Mouse (Mus musculus) MEL (cell line): ENCODE data around the gene Cep131. TPM values are rescaled to one million over a fixed set of nuclear protein-coding genes. Genes with fewer than 3 reads are reported as not detected.
A peak's percentile ranks its signal among the peaks of the same experiment; 100 is the strongest.

Experiments used
- DNase-seq: peaks from one replicate; pipeline ENCODE4 v3.0.0; 2011; ENCODE audit warnings: low read depth, low spot score
- H3K27ac ChIP-seq: 2 replicates; pipeline ENCODE4 v1.5.1; 2012; ENCODE audit warnings: low read depth, mild to moderate bottlenecking, control low read depth, low read length, moderate library complexity; ENCODE audit not compliant: control insufficient read depth
- H3K27me3 ChIP-seq, 2 experiments: fragments of 150-350 bp in 1 of 2; sonication (generic) in 1 of 2; 2 replicates each; pipeline ENCODE4 v1.6.1; 2012; ENCODE audit warnings: low read length in 2 of 2, mild to moderate bottlenecking in 2 of 2, improper control_type of control experiment in 1 of 2, moderate library complexity in 1 of 2; ENCODE audit not compliant: insufficient read depth in 2 of 2, control insufficient read depth in 1 of 2
- H3K36me3 ChIP-seq, 2 experiments: 2 replicates each; pipeline ENCODE4 v1.6.1; 2012 to 2014; ENCODE audit warnings: low read length in 2 of 2, improper control_type of control experiment in 1 of 2, inconsistent platforms in 1 of 2, mild to moderate bottlenecking in 1 of 2; ENCODE audit not compliant: insufficient read depth in 2 of 2, control insufficient read depth in 1 of 2
- H3K4me1 ChIP-seq, 2 experiments: fragments of 150-350 bp in 1 of 2; sonication (generic) in 1 of 2; 2 replicates each; pipeline ENCODE4 v1.6.1; 2012; ENCODE audit warnings: low read length in 2 of 2, improper control_type of control experiment in 1 of 2, mild to moderate bottlenecking in 1 of 2; ENCODE audit not compliant: insufficient read depth in 2 of 2, control insufficient read depth in 1 of 2
- H3K4me3 ChIP-seq, 2 experiments: fragments of 150-350 bp in 1 of 2; sonication (generic) in 1 of 2; 2 replicates each; pipeline ENCODE4 v1.5.1; 2012; ENCODE audit warnings: low read depth in 2 of 2, low read length in 2 of 2, mild to moderate bottlenecking in 2 of 2, moderate library complexity in 2 of 2, control low read depth in 1 of 2, improper control_type of control experiment in 1 of 2; ENCODE audit not compliant: control insufficient read depth in 1 of 2, insufficient read depth in 1 of 2
- H3K79me2 ChIP-seq: 2 replicates; pipeline ENCODE4 v1.6.1; 2012; ENCODE audit warnings: mild to moderate bottlenecking, low read length, moderate library complexity; ENCODE audit not compliant: control insufficient read depth, poor library complexity, insufficient read depth
- H3K9ac ChIP-seq: 2 replicates; pipeline ENCODE4 v1.6.1; 2012; ENCODE audit warnings: low read depth, mild to moderate bottlenecking, control low read depth, low read length, moderate library complexity; ENCODE audit not compliant: control insufficient read depth, poor library complexity, severe bottlenecking
- H3K9me3 ChIP-seq: fragments of 150-350 bp; sonication (generic); replicated peaks from 2 replicates; pipeline ENCODE4 v1.6.1; 2012; ENCODE audit warnings: mild to moderate bottlenecking, low read length, improper control_type of control experiment, moderate library complexity; ENCODE audit not compliant: insufficient read depth
- BHLHE40 ChIP-seq: IDR thresholded peaks from 2 replicates; pipeline ENCODE4 v1.6.1; 2012; ENCODE audit warnings: low read depth, mild to moderate bottlenecking, inconsistent platforms, low read length, improper control_type of control experiment, borderline replicate concordance
- CHD1 ChIP-seq: IDR thresholded peaks from 2 replicates; pipeline ENCODE4 v1.6.1; 2012; ENCODE audit warnings: low read depth, mild to moderate bottlenecking, inconsistent platforms, low read length, improper control_type of control experiment
- CTCF ChIP-seq, 3 experiments: IDR thresholded peaks in 2 of 3; conservative IDR thresholded peaks in 1 of 3; 2 replicates each; pipeline ENCODE4 v1.5.1; 2011 to 2012; ENCODE audit warnings: low read length in 3 of 3, low read depth in 2 of 3, mild to moderate bottlenecking in 2 of 3, improper control_type of control experiment in 1 of 3, inconsistent platforms in 1 of 3, mixed read lengths in 1 of 3, moderate library complexity in 1 of 3; ENCODE audit not compliant: control insufficient read depth in 1 of 3, insufficient read depth in 1 of 3, poor library complexity in 1 of 3, severe bottlenecking in 1 of 3
- E2F4 ChIP-seq: IDR thresholded peaks from 2 replicates; pipeline ENCODE4 v1.6.1; 2011; ENCODE audit warnings: low read depth, low read length, improper control_type of control experiment, borderline replicate concordance
- ELF1 ChIP-seq: IDR thresholded peaks from 2 replicates; pipeline ENCODE4 v1.6.1; 2014; ENCODE audit warnings: low read depth, mild to moderate bottlenecking, inconsistent platforms, low read length, improper control_type of control experiment, moderate library complexity
- EP300 ChIP-seq, 2 experiments: IDR thresholded peaks; 2 replicates each; pipeline ENCODE4 v1.6.1; 2011; ENCODE audit warnings: improper control_type of control experiment in 2 of 2, low read length in 2 of 2, low read depth in 1 of 2, mild to moderate bottlenecking in 1 of 2
- ETS1 ChIP-seq: IDR thresholded peaks from 2 replicates; pipeline ENCODE4 v1.6.1; 2012; ENCODE audit warnings: low read depth, mild to moderate bottlenecking, inconsistent platforms, low read length, improper control_type of control experiment, moderate library complexity
- GABPA ChIP-seq: IDR thresholded peaks from 2 replicates; pipeline ENCODE4 v1.6.1; 2012; ENCODE audit warnings: low read depth, mild to moderate bottlenecking, inconsistent platforms, low read length, improper control_type of control experiment, moderate library complexity
- GATA1 ChIP-seq: IDR thresholded peaks from 2 replicates; pipeline ENCODE4 v1.6.1; 2011; ENCODE audit warnings: low read depth, low read length, improper control_type of control experiment
- HCFC1 ChIP-seq: IDR thresholded peaks from 2 replicates; pipeline ENCODE4 v1.6.1; 2012; ENCODE audit warnings: low read depth, mild to moderate bottlenecking, inconsistent platforms, low read length, improper control_type of control experiment, moderate library complexity
- JUND ChIP-seq: IDR thresholded peaks from 2 replicates; pipeline ENCODE4 v1.6.1; 2011; ENCODE audit warnings: low read depth, mild to moderate bottlenecking, improper control_type of control experiment, low read length
- KAT2A ChIP-seq: conservative IDR thresholded peaks from 2 replicates; pipeline ENCODE4 v1.6.1; 2012; ENCODE audit warnings: low read depth, low read length, improper control_type of control experiment, inconsistent platforms
- MAX ChIP-seq: IDR thresholded peaks from 2 replicates; pipeline ENCODE4 v1.6.1; 2011; ENCODE audit warnings: low read length, improper control_type of control experiment
- MAZ ChIP-seq: IDR thresholded peaks from 2 replicates; pipeline ENCODE4 v1.6.1; 2012; ENCODE audit warnings: low read depth, mild to moderate bottlenecking, inconsistent platforms, low read length, improper control_type of control experiment
- MEF2A ChIP-seq: IDR thresholded peaks from 2 replicates; pipeline ENCODE4 v1.6.1; 2014; ENCODE audit warnings: low read depth, mild to moderate bottlenecking, inconsistent platforms, low read length, improper control_type of control experiment; ENCODE audit not compliant: poor library complexity, insufficient replicate concordance, severe bottlenecking; ENCODE audit errors: extremely low read depth
- MXI1 ChIP-seq: IDR thresholded peaks from 2 replicates; pipeline ENCODE4 v1.6.1; 2011; ENCODE audit warnings: mild to moderate bottlenecking, low read depth, low read length, improper control_type of control experiment
- MYB ChIP-seq: IDR thresholded peaks from 2 replicates; pipeline ENCODE4 v1.6.1; 2011; ENCODE audit warnings: mild to moderate bottlenecking, low read depth, low read length, improper control_type of control experiment
- MYC ChIP-seq: IDR thresholded peaks from 2 replicates; pipeline ENCODE4 v1.6.1; 2011; ENCODE audit warnings: low read depth, mild to moderate bottlenecking, low read length, improper control_type of control experiment, moderate library complexity
- NELFE ChIP-seq: IDR thresholded peaks from 2 replicates; pipeline ENCODE4 v1.6.1; 2011; ENCODE audit warnings: low read depth, low read length, improper control_type of control experiment
- NRF1 ChIP-seq: IDR thresholded peaks from 2 replicates; pipeline ENCODE4 v1.6.1; 2014; ENCODE audit warnings: low read depth, mild to moderate bottlenecking, inconsistent platforms, low read length, improper control_type of control experiment, moderate library complexity; ENCODE audit not compliant: poor library complexity, insufficient read depth, severe bottlenecking
- POLR2A ChIP-seq, 2 experiments: IDR thresholded peaks; 2 replicates each; pipeline ENCODE4 v1.6.1; 2011 to 2012; ENCODE audit warnings: low read length in 2 of 2, mild to moderate bottlenecking in 2 of 2, control low read depth in 1 of 2, improper control_type of control experiment in 1 of 2, low read depth in 1 of 2, moderate library complexity in 1 of 2; ENCODE audit not compliant: control insufficient read depth in 1 of 2, insufficient read depth in 1 of 2, poor library complexity in 1 of 2
- POLR2AphosphoS2 ChIP-seq: IDR thresholded peaks from 2 replicates; pipeline ENCODE4 v1.6.1; 2011; ENCODE audit warnings: low read length, improper control_type of control experiment
- POLR2AphosphoS5 ChIP-seq: IDR thresholded peaks from 2 replicates; pipeline ENCODE4 v1.6.1; 2012; ENCODE audit warnings: low read depth, borderline replicate concordance, mild to moderate bottlenecking, inconsistent platforms, low read length, moderate library complexity, mixed read lengths
- RCOR1 ChIP-seq: IDR thresholded peaks from 2 replicates; pipeline ENCODE4 v1.6.1; 2012; ENCODE audit warnings: low read depth, mild to moderate bottlenecking, inconsistent platforms, low read length, improper control_type of control experiment
- SIN3A ChIP-seq: IDR thresholded peaks from 2 replicates; pipeline ENCODE4 v1.6.1; 2012; ENCODE audit warnings: low read length, improper control_type of control experiment, inconsistent platforms
- SMC3 ChIP-seq: IDR thresholded peaks from 2 replicates; pipeline ENCODE4 v1.6.1; 2011; ENCODE audit warnings: low read depth, low read length, improper control_type of control experiment
- TAL1 ChIP-seq: IDR thresholded peaks from 2 replicates; pipeline ENCODE4 v1.6.1; 2012; ENCODE audit warnings: mild to moderate bottlenecking, inconsistent platforms, low read length, moderate library complexity, mixed read lengths
- TBP ChIP-seq: IDR thresholded peaks from 2 replicates; pipeline ENCODE4 v1.8.0; 2011; ENCODE audit warnings: low read depth, low read length, improper control_type of control experiment
- TCF12 ChIP-seq: IDR thresholded peaks from 2 replicates; pipeline ENCODE4 v1.6.1; 2014; ENCODE audit warnings: low read depth, mild to moderate bottlenecking, inconsistent platforms, low read length, improper control_type of control experiment, moderate library complexity
- UBTF ChIP-seq: IDR thresholded peaks from 2 replicates; pipeline ENCODE4 v1.6.1; 2012; ENCODE audit warnings: low read depth, mild to moderate bottlenecking, inconsistent platforms, low read length, improper control_type of control experiment, moderate library complexity, borderline replicate concordance; ENCODE audit not compliant: insufficient read depth
- USF1 ChIP-seq: IDR thresholded peaks from 2 replicates; pipeline ENCODE4 v1.6.1; 2014; ENCODE audit warnings: low read depth, mild to moderate bottlenecking, inconsistent platforms, low read length, improper control_type of control experiment, moderate library complexity
- ZC3H11A ChIP-seq: IDR thresholded peaks from 2 replicates; pipeline ENCODE4 v1.6.1; 2012; ENCODE audit warnings: low read depth, mild to moderate bottlenecking, inconsistent platforms, low read length, improper control_type of control experiment
- ZKSCAN1 ChIP-seq: IDR thresholded peaks from 2 replicates; pipeline ENCODE4 v1.6.1; 2012; ENCODE audit warnings: low read depth, mild to moderate bottlenecking, inconsistent platforms, low read length, improper control_type of control experiment, moderate library complexity
- ZMIZ1 ChIP-seq: IDR thresholded peaks from 2 replicates; pipeline ENCODE4 v1.6.1; 2012; ENCODE audit warnings: low read depth, mild to moderate bottlenecking, inconsistent platforms, low read length, improper control_type of control experiment, moderate library complexity
- ZNF384 ChIP-seq: IDR thresholded peaks from 2 replicates; pipeline ENCODE4 v1.6.1; 2012; ENCODE audit warnings: low read depth, mild to moderate bottlenecking, inconsistent platforms, low read length, improper control_type of control experiment
- polyA plus RNA-seq, 2 experiments: library from polyadenylated mRNA; stranded (reverse) in 1 of 2; unstranded in 1 of 2; fragments of >175 nt in 1 of 2; fragments of >200 nt in 1 of 2; gene quantifications; 2 replicates each; pipeline versions ENCODE4 v1.2.1 to v1.2.4; 2012; ENCODE audit warnings: low replicate concordance in 2 of 2, low read depth in 1 of 2; ENCODE audit not compliant: insufficient read length in 2 of 2, insufficient read depth in 1 of 2, missing spikeins in 1 of 2
- total RNA-seq: library from RNA; depleted of rRNA; stranded (reverse); fragments of 300-350 nt; gene quantifications from 2 replicates; pipeline ENCODE4 v1.2.3, GENCODE M21; 2012

The Cep131 gene
- total and polyA plus RNA-seq, 3 experiments: 21.6 to 26.6 TPM; not detected in 1

GRCm38 (mm10) chr11:120098588-120099511 is 12.2 kb upstream of the Cep131 start, which contains the start of the genes Tepsin and Ndufaf8:
Tepsin (minus strand) TSS chr11:120098731.
Ndufaf8 (plus strand) TSS chr11:120098928.
- peak within 1 kb of the TSS; percentile 76 to 86 for H3K4me3 ChIP-seq
- H3K4me1 ChIP-seq: peaks cover 0 to 7% of the 10 kb centered on the region in 2 experiments; a peak in 3 of 4 replicates
- no peaks in the 10 kb centered on the region for H3K27me3 ChIP-seq
- H3K9me3 ChIP-seq: no peaks in the 10 kb centered on the region
- H3K79me2 ChIP-seq: peaks cover 11% of the 10 kb centered on the region
- H3K36me3 ChIP-seq: peaks cover 0 to 5% of the 10 kb centered on the region in 2 experiments; a peak in 2 of 4 replicates
- H3K27ac ChIP-seq: peak within 1 kb of the TSS; percentile 89
- peak within 1 kb of the TSS; percentile 87 for H3K9ac ChIP-seq
- peak; percentile 99 for DNase-seq
- TF ChIP-seq GABPA: no peak
- peak; percentile 86 to 91 for TF ChIP-seq POLR2A (IDR thresholded peaks at IDR 0.05; ENCODE audit: control insufficient read depth in 1 of 2, insufficient read depth in 1 of 2, low read depth in 1 of 2, low read length in 2 of 2, poor library complexity in 1 of 2)
- TF ChIP-seq MAZ: no peak
- TF ChIP-seq POLR2AphosphoS2: 0 out of 2 replicates have a peak, but pooled peaks have one; percentile 56
- no peak for TF ChIP-seq TCF12
- TF ChIP-seq ZKSCAN1: no peak
- no peak for TF ChIP-seq ZC3H11A
- no peak for TF ChIP-seq TAL1
- peak; percentile 76; the same call in 1 of the 2 replicates for TF ChIP-seq TBP
- peak; percentile 97 for TF ChIP-seq MXI1
- TF ChIP-seq E2F4: no peak
- no peak for TF ChIP-seq SMC3
- TF ChIP-seq KAT2A: peak; percentile 92
- TF ChIP-seq NELFE: peak; percentile 89
- no peak for TF ChIP-seq CHD1
- no peak for TF ChIP-seq ZNF384
- TF ChIP-seq UBTF: 0 out of 2 replicates have a peak, but pooled peaks have one; percentile 51
- peak; percentile 92 for TF ChIP-seq HCFC1
- no peak for TF ChIP-seq ETS1
- no peak for TF ChIP-seq MEF2A
- no peak for TF ChIP-seq EP300 (IDR thresholded peaks at IDR 0.05; ENCODE audit: low read depth in 1 of 2, low read length in 2 of 2)
- TF ChIP-seq USF1: no peak
- TF ChIP-seq SIN3A: peak; percentile 97
- TF ChIP-seq MAX: peak; percentile 49; the same call in 1 of the 2 replicates
- TF ChIP-seq ELF1: peak; percentile 96
- no peak for TF ChIP-seq POLR2AphosphoS5
- TF ChIP-seq ZMIZ1: peak; percentile 62; the same call in 1 of the 2 replicates
- TF ChIP-seq GATA1: no peak
- no peak for TF ChIP-seq BHLHE40
- TF ChIP-seq NRF1: peak; percentile 53; the same call in 1 of the 2 replicates
- TF ChIP-seq JUND: no peak
- TF ChIP-seq CTCF (IDR thresholded peaks at IDR 0.05 in 2 of 3, conservative IDR thresholded peaks at IDR 0.05 in 1 of 3; ENCODE audit: control insufficient read depth in 1 of 3, insufficient read depth in 1 of 3, low read depth in 2 of 3, low read length in 3 of 3, poor library complexity in 1 of 3, severe bottlenecking in 1 of 3): no peak
- no peak for TF ChIP-seq MYB
- TF ChIP-seq RCOR1: no peak
- TF ChIP-seq MYC: peak; percentile 80; the same call in 1 of the 2 replicates
